Mouse (Mus musculus): ENCODE data around the gene 4930505A04Rik. TPM values are rescaled to one million over a fixed set of nuclear protein-coding genes. Genes with fewer than 3 reads are reported as not detected.

The 4930505A04Rik gene
- polyA plus RNA-seq (2015; fragmentation: Nextera tagmentation; extraction: Ambion mirVana) = not detected in 2 replicates

DNA sequence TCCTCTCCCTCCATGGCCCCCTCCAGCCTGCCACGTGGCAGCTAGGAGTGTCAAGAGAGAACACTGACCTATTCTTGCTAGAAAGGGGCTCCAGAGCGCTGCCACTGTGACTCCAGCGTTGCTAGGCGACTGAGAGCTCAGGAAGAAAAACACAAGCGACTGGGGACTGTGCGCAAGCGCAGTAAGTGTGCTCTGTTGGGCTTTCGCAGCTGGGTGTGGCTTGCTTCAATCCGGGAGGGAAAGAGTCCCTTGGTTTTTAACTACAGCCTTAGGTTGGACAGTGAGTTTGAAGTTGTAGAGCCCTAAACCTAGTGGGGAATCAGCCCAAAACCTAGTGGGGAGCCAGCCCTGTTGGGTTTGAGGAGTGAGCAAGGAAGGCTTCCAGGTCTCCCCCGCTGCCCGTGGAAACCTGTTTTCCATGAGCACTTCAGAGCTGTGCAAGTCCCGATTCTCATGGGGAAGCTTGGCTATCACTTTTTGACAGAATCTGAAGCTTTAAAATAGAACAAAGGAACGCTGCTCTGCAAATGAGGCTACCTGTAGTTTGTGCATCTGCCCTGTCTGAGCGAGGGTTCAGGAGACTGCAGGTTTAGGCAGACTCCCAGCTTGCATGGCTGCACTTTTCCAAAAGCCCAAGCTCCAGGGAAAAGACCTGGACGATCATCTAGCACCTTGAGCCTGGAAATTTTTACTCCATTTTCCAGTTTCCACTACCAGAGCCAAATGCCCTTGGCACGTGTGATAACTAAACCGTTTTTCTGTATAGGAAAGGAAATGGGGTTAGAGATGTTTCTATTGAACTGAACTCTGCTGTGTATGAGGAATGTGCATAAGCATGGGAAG is at the start of gene 4930505A04Rik:
Gene 4930505A04Rik (minus strand): TSS at position 77 of the 843 bp plus-strand sequence.
- peak; percentile 99 for ATAC-seq

DNA sequence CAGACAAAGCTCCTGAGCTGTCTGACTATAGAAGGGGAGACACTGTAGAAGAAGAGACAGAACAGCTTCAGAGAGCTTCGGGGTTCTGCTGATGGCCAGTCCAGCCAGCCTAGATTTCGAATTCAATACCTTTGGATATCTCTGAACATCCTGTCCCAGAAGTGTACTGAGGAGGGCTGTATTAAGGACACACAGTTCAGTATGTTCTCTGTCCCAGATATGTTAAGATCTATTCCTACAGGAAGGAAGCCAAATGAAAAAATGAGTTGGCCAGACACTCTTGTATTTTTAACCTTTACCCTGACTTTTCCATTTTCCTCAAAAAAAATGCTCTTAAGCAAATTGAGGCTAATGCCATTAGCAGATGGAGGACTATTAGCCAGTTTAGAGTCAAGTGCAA is 45.5 kb upstream of the 4930505A04Rik start:
- no peaks in the 10 kb centered on the region for H3K9me3 ChIP-seq
- H3K4me1 ChIP-seq (replicated peaks) = no peaks in the 10 kb centered on the region
- H3K36me3 ChIP-seq = no peaks in the 10 kb centered on the region
- H3K4me2 ChIP-seq (replicated peaks) = no peak overlapping the region
- H3K4me3 ChIP-seq (replicated peaks) = no peak overlapping the region
- no peak for ATAC-seq
- H3K27me3 ChIP-seq = no peaks in the 10 kb centered on the region
- H3K9ac ChIP-seq (replicated peaks) = no peak overlapping the region
- WGBS = 89% methylated on average over 2 of the region's 2 CpGs
- no peak overlapping the region for H3K27ac ChIP-seq

More for the DNA sequence above, at the start of gene 4930505A04Rik:
- no peaks in the 10 kb centered on the region for H3K9me3 ChIP-seq
- peak within 1 kb of the TSS; percentile 63 for H3K27ac ChIP-seq
- 10% methylated on average over 17 of the region's 17 CpGs for WGBS
- H3K27me3 ChIP-seq = 0 out of 2 replicates have a peak, but pooled peaks cover 2% of the 10 kb centered on the region
- H3K4me1 ChIP-seq (replicated peaks) = peaks cover 12% of the 10 kb centered on the region
- H3K4me2 ChIP-seq (replicated peaks) = peak within 1 kb of the TSS; percentile 69
- peak within 1 kb of the TSS; percentile 46 for H3K4me3 ChIP-seq (replicated peaks)
- no peaks in the 10 kb centered on the region for H3K36me3 ChIP-seq
- peak within 1 kb of the TSS; percentile 66 for H3K9ac ChIP-seq (replicated peaks)

DNA sequence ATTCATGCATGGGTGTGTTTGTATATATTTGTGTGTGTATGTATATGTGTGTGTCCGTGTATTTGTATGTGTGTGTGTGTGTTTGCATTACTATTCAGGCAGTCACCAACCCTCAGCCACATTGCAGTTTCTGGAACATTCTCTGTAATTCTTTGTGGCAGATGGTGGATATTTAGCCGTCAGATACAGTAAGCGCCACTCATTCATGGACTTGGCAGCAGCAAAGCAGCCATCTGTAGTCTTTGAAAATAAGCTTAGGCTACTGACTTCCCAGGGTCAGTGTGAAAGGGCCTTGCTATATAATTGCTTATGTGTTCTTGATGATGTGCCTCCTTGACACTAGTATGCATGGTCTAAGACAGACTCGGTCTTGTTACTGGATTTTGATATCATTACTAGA is 36.6 kb upstream of the 4930505A04Rik start:
- Histone ChIP-seq H3K4me3 (replicated peaks) (no peak overlapping the region), H3K9ac (replicated peaks) (no peak overlapping the region), H3K27ac (no peak overlapping the region), H3K4me1 (replicated peaks) (no peaks in the 10 kb centered on the region), H3K36me3 (no peaks in the 10 kb centered on the region), H3K9me3 (no peaks in the 10 kb centered on the region), H3K27me3 (no peaks in the 10 kb centered on the region), H3K4me2 (replicated peaks) (no peak overlapping the region)
- no peak for ATAC-seq
- WGBS = 92% methylated on average over 4 of the region's 4 CpGs

DNA sequence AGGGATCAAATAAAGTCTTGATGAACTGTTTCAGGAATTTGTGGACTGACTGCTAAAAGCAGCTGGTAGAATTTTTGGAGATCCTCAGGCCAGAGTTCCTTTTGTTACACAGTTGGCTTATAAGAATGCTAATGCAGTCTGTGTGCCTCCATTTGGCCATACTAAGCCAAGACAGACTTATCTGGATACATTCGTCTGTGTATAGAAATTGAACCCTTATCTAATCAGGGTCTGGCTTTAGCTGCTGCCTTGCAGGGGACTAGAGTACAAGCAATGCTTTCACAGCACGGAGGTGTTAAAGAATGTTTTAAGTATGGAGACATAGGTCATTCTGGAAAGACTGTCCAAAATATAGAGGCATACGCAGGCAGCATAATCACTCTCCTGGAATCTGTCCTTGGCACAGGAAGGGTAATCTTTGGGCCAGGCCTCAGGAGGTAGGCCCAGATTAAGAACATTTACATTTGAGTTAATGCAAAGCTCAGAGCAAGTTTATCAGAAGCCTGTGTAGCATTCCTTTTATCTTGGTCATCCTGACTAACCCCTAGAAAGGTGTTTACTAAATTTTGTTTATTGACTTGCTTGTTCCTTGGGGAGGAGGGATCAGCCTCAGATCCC is 27.2 kb upstream of the 4930505A04Rik start:
- Histone ChIP-seq H3K9me3 (0 out of 2 replicates have a peak, but pooled peaks cover 3% of the 10 kb centered on the region), H3K4me2 (replicated peaks) (no peak overlapping the region), H3K9ac (replicated peaks) (no peak overlapping the region), H3K36me3 (no peaks in the 10 kb centered on the region), H3K27me3 (no peaks in the 10 kb centered on the region), H3K27ac (no peak overlapping the region), H3K4me3 (replicated peaks) (no peak overlapping the region), H3K4me1 (replicated peaks) (no peaks in the 10 kb centered on the region)
- no peak for ATAC-seq
- WGBS = 63% methylated on average over 3 of the region's 3 CpGs

DNA sequence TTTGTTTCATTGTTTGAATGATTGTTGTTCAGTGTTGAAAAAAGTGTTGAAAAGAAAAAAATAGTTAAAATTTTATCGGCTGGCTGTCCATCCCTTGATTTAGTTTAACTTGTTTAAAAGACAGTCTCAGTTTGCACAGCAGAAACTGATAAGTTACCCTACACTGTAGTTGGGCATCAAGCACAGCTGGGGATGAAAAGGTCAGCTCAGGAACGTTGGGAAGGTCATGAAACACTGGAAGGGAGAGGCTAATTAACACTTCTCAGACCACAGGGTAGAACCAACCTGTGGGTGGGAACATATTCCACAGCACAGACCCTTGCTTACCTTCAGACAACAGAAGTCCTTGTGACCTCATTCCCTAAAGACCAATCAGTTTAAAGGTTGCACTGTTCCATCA is 25.5 kb upstream of the 4930505A04Rik start:
- H3K9ac ChIP-seq (replicated peaks) = no peak overlapping the region
- ATAC-seq = no peak
- H3K27me3 ChIP-seq = no peaks in the 10 kb centered on the region
- H3K4me1 ChIP-seq (replicated peaks) = no peaks in the 10 kb centered on the region
- H3K4me2 ChIP-seq (replicated peaks) = no peak overlapping the region
- H3K9me3 ChIP-seq = 0 out of 2 replicates have a peak, but pooled peaks cover 3% of the 10 kb centered on the region
- H3K27ac ChIP-seq = no peak overlapping the region
- 60% methylated on average over 2 of the region's 2 CpGs for WGBS
- no peak overlapping the region for H3K4me3 ChIP-seq (replicated peaks)
- no peaks in the 10 kb centered on the region for H3K36me3 ChIP-seq

DNA sequence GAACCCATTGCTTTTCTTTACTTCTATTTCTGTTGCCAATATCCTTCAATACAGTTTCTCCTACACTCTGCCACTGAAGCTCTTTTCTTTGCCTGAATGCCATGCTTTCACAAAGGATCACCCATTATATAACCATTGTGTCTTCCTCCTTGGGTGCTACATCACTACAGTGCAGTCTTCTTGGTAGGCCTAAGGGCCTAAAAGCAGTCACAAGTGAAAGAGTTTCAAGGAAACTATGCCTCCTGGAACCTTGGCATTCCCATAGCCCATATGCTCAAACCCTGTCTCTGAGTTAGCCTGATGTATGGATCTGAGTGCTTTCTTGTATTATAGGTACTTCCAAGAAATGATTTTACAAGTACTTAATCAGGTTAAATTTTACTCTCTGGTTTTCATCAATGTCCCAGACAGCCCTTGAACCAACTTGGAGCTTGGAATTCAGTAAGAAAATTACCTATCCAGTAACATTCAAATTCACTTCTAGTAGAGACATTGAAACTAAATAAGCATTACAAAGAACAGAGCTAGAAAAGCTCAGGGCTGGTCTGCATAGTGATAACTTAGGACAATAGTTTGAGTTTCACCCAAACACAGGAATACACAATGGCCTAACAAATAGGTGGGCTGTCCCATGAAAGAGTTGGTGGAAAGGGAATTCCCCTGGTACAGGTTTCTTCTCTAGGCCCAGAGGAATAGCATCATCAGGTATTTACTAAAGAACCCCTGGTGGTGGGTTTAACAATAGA is 20.1 kb upstream of the 4930505A04Rik start:
- H3K4me3 ChIP-seq (replicated peaks) = no peak overlapping the region
- no peaks in the 10 kb centered on the region for H3K27me3 ChIP-seq
- ATAC-seq = no peak
- H3K36me3 ChIP-seq = no peaks in the 10 kb centered on the region
- no peaks in the 10 kb centered on the region for H3K9me3 ChIP-seq
- H3K4me2 ChIP-seq (replicated peaks) = no peak overlapping the region
- no peak overlapping the region for H3K27ac ChIP-seq
- no peaks in the 10 kb centered on the region for H3K4me1 ChIP-seq (replicated peaks)
- H3K9ac ChIP-seq (replicated peaks) = no peak overlapping the region

DNA sequence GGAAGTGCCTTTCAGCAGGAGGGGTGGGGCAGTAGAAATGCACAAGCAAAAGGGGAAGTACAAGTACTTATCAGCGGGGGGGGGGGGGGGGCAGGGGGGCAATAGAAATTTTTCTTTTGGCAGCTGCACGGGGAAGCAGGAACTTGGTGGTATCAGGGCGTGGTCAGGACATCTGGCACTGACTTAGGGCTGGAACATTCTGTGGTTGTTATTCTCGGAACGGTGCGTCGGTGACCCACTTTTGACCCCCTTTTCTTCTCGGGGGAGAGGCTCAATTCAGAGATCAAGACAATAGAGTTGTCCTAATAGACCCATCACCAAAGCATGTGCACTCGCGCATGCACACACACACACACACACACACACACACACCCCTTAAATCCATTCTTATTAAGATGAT is 16.6 kb upstream of the 4930505A04Rik start:
- Histone ChIP-seq H3K4me2 (replicated peaks) (no peak overlapping the region), H3K27me3 (no peaks in the 10 kb centered on the region), H3K36me3 (no peaks in the 10 kb centered on the region), H3K9me3 (no peaks in the 10 kb centered on the region), H3K9ac (replicated peaks) (no peak overlapping the region), H3K27ac (no peak overlapping the region), H3K4me1 (replicated peaks) (no peaks in the 10 kb centered on the region), H3K4me3 (replicated peaks) (no peak overlapping the region)
- ATAC-seq = no peak
- WGBS = 69% methylated on average over 10 of the region's 10 CpGs

DNA sequence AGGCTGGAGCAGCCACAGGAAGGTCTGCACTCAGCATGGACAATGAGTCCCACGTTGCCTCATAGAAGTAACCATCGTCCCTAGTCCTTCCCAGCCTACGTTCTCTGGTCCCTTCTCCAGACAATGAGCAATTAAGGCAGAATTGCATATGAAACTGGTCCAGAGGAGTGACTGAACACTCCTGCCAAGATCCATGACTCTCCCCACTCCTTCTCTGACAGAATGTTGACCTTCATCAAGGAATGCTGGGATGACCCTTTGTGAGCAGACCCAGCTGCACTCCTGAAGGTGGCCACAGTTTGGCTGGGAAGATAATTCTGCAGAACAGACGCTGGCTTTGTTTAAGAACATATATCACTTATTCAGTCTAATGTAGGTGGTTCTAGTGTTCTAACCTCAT is 11.7 kb upstream of the 4930505A04Rik start:
- H3K9ac ChIP-seq (replicated peaks) = no peak overlapping the region
- WGBS = 93% methylated on average over 4 of the region's 4 CpGs

DNA sequence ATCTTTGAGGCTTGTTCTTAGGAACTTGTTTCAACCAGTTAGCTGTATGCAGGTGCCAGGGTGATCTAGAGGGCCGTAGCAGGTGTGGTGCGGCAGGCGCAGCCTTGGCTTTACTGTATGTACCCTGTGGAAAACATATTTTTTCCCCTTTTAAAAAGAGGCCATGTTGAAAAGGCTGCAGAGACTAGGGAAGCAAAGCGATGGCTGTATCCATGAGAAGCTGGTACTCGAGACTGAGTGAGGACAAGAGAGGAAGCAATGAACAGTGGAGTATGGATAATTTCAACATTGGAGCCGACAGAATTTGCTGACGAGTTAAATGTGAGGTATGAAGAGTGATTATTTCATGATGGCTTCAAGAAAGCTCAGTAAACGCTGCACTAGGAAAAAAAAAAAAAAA is 440 bp downstream of the 4930505A04Rik start:
- 0 out of 2 replicates have a peak, but pooled peaks cover 2% of the 10 kb centered on the region for H3K27me3 ChIP-seq
- H3K27ac ChIP-seq = peak overlapping the region; percentile 63
- peaks cover 12% of the 10 kb centered on the region for H3K4me1 ChIP-seq (replicated peaks)
- no peaks in the 10 kb centered on the region for H3K9me3 ChIP-seq
- 73% methylated on average over 8 of the region's 8 CpGs for WGBS
- peak; percentile 53 for ATAC-seq
- no peaks in the 10 kb centered on the region for H3K36me3 ChIP-seq
- 0 out of 2 replicates have a peak overlapping the region, but pooled peaks have one; percentile 40 for H3K9ac ChIP-seq (replicated peaks)
- H3K4me3 ChIP-seq (replicated peaks) = peak overlapping the region; percentile 46; the same call in 1 of the 2 replicates
- H3K4me2 ChIP-seq (replicated peaks) = peak overlapping the region; percentile 69

More for the DNA sequence above, 11.7 kb upstream of the 4930505A04Rik start:
- ATAC-seq = no peak
- H3K36me3 ChIP-seq = no peaks in the 10 kb centered on the region
- H3K27ac ChIP-seq = no peak overlapping the region
- no peaks in the 10 kb centered on the region for H3K9me3 ChIP-seq
- H3K4me2 ChIP-seq (replicated peaks) = no peak overlapping the region
- no peak overlapping the region for H3K4me3 ChIP-seq (replicated peaks)
- H3K27me3 ChIP-seq = no peaks in the 10 kb centered on the region
- H3K4me1 ChIP-seq (replicated peaks) = no peaks in the 10 kb centered on the region

DNA sequence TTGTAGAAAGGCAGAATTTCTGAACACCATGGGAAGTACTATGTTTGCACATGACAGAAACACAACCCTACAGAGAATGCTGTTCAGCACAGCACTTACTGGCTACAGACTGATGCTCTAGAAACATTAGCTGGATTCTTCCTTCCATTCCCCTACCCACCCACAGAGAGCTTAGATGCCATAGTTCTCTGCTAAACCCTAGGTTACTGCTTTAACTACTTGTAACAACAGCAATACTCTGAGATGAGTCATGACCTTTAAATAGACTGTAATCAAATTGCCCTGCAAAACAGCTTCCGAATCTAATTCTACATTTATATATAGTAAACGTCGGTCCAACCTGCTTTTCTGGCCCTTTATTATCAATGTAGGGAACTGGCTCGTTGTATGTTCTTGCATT is 17.3 kb downstream of the 4930505A04Rik start:
- Histone ChIP-seq H3K4me3 (replicated peaks) (no peak overlapping the region), H3K4me1 (replicated peaks) (no peaks in the 10 kb centered on the region), H3K4me2 (replicated peaks) (no peak overlapping the region), H3K27ac (no peak overlapping the region), H3K36me3 (no peaks in the 10 kb centered on the region), H3K9me3 (no peaks in the 10 kb centered on the region), H3K9ac (replicated peaks) (no peak overlapping the region), H3K27me3 (no peaks in the 10 kb centered on the region)
- WGBS = 94% methylated on average over 4 of the region's 4 CpGs
- ATAC-seq = no peak

DNA sequence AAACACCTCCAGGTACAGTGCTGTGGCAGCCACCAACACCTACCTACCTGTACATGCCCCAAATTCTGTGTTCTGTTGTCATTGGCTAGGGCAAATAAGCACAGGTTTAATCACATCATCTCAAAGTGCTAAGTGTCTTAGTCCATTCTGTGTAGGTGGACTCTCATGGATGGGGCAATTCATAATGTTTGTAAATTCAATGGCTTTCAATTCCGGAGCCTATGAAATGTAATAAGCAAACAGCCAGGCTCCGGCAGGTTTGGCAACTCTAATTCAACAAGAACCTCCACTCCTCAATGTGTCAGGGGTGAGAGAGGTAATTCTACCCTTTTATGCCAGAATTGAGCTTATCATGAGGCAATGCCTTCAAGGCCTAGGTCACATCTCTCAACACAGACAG is 23.5 kb downstream of the 4930505A04Rik start:
- no peaks in the 10 kb centered on the region for H3K27me3 ChIP-seq
- no peak overlapping the region for H3K4me3 ChIP-seq (replicated peaks)
- H3K27ac ChIP-seq = no peak overlapping the region
- ATAC-seq = no peak
- H3K9me3 ChIP-seq = no peaks in the 10 kb centered on the region
- no peaks in the 10 kb centered on the region for H3K4me1 ChIP-seq (replicated peaks)
- H3K4me2 ChIP-seq (replicated peaks) = no peak overlapping the region
- no peak overlapping the region for H3K9ac ChIP-seq (replicated peaks)
- H3K36me3 ChIP-seq = no peaks in the 10 kb centered on the region
- 89% methylated on average over 2 of the region's 2 CpGs for WGBS

DNA sequence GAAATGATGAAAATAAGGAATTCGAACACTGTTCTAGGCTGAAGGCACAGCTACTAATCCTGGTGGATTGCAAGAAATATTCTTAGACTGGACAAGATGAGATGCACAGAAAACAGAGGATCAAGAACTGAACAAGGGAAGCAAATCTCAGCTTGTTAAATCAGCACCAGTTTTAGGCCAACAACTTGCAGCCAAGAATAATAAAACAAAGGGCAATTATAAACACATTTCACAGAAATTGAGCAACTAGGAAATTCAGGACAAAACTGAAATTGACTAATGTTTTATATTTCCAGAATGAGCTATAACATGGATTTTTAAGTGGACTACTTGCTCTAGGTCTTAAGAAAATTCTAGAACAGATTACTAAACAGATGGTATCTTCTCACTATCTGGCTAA is 24.1 kb downstream of the 4930505A04Rik start:
- Histone ChIP-seq H3K9me3 (no peaks in the 10 kb centered on the region), H3K27me3 (no peaks in the 10 kb centered on the region), H3K4me2 (replicated peaks) (no peak overlapping the region), H3K4me1 (replicated peaks) (no peaks in the 10 kb centered on the region), H3K27ac (no peak overlapping the region), H3K4me3 (replicated peaks) (no peak overlapping the region), H3K9ac (replicated peaks) (no peak overlapping the region), H3K36me3 (no peaks in the 10 kb centered on the region)
- ATAC-seq = no peak
- 97% methylated on average over 1 of the region's 1 CpGs for WGBS

Measured in midbrain, embryonic 13.5 days (tissue).